Mouse (Mus musculus) kidney, adult 10 weeks (tissue): Measurements from ENCODE around the gene Llgl2. TPM values are rescaled to one million over a fixed set of nuclear protein-coding genes. Genes with fewer than 3 reads are reported as not detected.

Source experiments
- polyA plus RNA-seq: library from polyadenylated mRNA; stranded (reverse); fragments of 350-450 nt; fragmentation: Illumina TruSeq; extraction: RNeasy Lipid Tissue Mini Kit (QIAGEN cat#74804); gene quantifications from one replicate; pipeline ENCODE4 v1.2.3, GENCODE M21; 2014; ENCODE audit warnings: low read depth, low replicate concordance

Llgl2 gene
- 7.2 TPM for polyA plus RNA-seq

GRCm38 (mm10) chr11:115823774-115824740, at the start of gene Llgl2:
Llgl2 (plus strand) TSS chr11:115824049.

GRCm38 (mm10) chr11:115813507-115814296, 10.1 kb upstream of the Llgl2 start, which contains the start of gene Caskin2:
Caskin2 (minus strand) TSS chr11:115813639.

GRCm38 (mm10) chr11:115814605-115815450, 9.0 kb upstream of the Llgl2 start, which contains the start of gene Tsen54:
Tsen54 (plus strand) TSS chr11:115814724.

GRCm38 (mm10) chr11:115858354-115858753, 34.5 kb downstream of the Llgl2 start, which contains the start of gene Myo15b:
Myo15b (plus strand) TSS chr11:115858406.

GRCm38 (mm10) chr11:115899486-115900266, 75.8 kb downstream of the Llgl2 start, which contains the start of gene Smim5:
Smim5 (plus strand) TSS chr11:115899966.

Other genes with a start within 250 kb of the Llgl2 start
- 9.5 TPM for gene Mrps7, start 220.1 kb upstream of the Llgl2 start, polyA plus RNA-seq
- 2.0 TPM for gene Gga3, start 220.0 kb upstream of the Llgl2 start, polyA plus RNA-seq
- 23.9 TPM for gene Mif4gd, start 211.1 kb upstream of the Llgl2 start, polyA plus RNA-seq
- 5.7 TPM for gene Slc25a19, start 195.8 kb upstream of the Llgl2 start, polyA plus RNA-seq
- 57.4 TPM for gene Grb2, start 115.5 kb upstream of the Llgl2 start, polyA plus RNA-seq
- gene Tmem94, start 58.6 kb upstream of the Llgl2 start, polyA plus RNA-seq, result 0.97 TPM
- gene Caskin2, start 10.4 kb upstream of the Llgl2 start, polyA plus RNA-seq, result 0.53 TPM
- not detected for gene Tsen54, start 9.3 kb upstream of the Llgl2 start, polyA plus RNA-seq
- gene Myo15b, start 34.4 kb downstream of the Llgl2 start, polyA plus RNA-seq, result 3.7 TPM
- 0.85 TPM for gene Smim5, start 75.9 kb downstream of the Llgl2 start, polyA plus RNA-seq
- gene Smim6, start 88.0 kb downstream of the Llgl2 start, polyA plus RNA-seq, result 1.8 TPM
- gene Sap30bp, start 109.2 kb downstream of the Llgl2 start, polyA plus RNA-seq, result 6.3 TPM
- gene Recql5, start 109.4 kb downstream of the Llgl2 start, polyA plus RNA-seq, result 2.0 TPM
- gene Itgb4, start 150.7 kb downstream of the Llgl2 start, polyA plus RNA-seq, result not detected
- not detected for gene Galk1, start 188.7 kb downstream of the Llgl2 start, polyA plus RNA-seq
- 617 TPM for gene H3f3b, start 203.9 kb downstream of the Llgl2 start, polyA plus RNA-seq
- gene Unk, start 206.3 kb downstream of the Llgl2 start, polyA plus RNA-seq, result 1.1 TPM